Mouse (Mus musculus): ENCODE results near the gene Clrn2. TPM values are rescaled to one million over a fixed set of nuclear protein-coding genes. Genes with fewer than 3 reads are reported as not detected.

Clrn2 gene
- polyA plus RNA-seq, 1 experiment, result not detected

- Histone ChIP-seq H3K4me3 (replicated peaks; ENCODE audit: control insufficient read depth, low read depth, low read length) (no peak overlapping the region), H3K27ac (ENCODE audit: control insufficient read depth, insufficient read depth, low read depth, low read length, poor library complexity) (no peak overlapping the region), H3K4me1 (ENCODE audit: control insufficient read depth, insufficient read depth, low read length) (no peaks in the 10 kb centered on the region)
- no peak for TF ChIP-seq CTCF (IDR thresholded peaks at IDR 0.05; ENCODE audit: control insufficient read depth, insufficient read depth, low read length)
- TF ChIP-seq POLR2A (IDR thresholded peaks at IDR 0.05; ENCODE audit: borderline replicate concordance, control insufficient read depth, low read depth, low read length), result no peak
- 80% methylated on average over 5 of the region's 5 CpGs for WGBS
Measured at GRCm38 (mm10) chr5:45475771-45476170, 22.2 kb downstream of the Clrn2 start.

- no peak overlapping the region for H3K4me3 ChIP-seq (replicated peaks; ENCODE audit: control insufficient read depth, low read depth, low read length)
- H3K4me1 ChIP-seq (ENCODE audit: control insufficient read depth, insufficient read depth, low read length), result no peaks in the 10 kb centered on the region
- TF ChIP-seq CTCF (IDR thresholded peaks at IDR 0.05; ENCODE audit: control insufficient read depth, insufficient read depth, low read length) (no peak), POLR2A (IDR thresholded peaks at IDR 0.05; ENCODE audit: borderline replicate concordance, control insufficient read depth, low read depth, low read length) (no peak)
- WGBS, result 70% methylated on average over 6 of the region's 6 CpGs
- H3K27ac ChIP-seq (ENCODE audit: control insufficient read depth, insufficient read depth, low read depth, low read length, poor library complexity), result no peak overlapping the region
Measured at GRCm38 (mm10) chr5:45476288-45476687, 22.7 kb downstream of the Clrn2 start.

- TF ChIP-seq POLR2A (IDR thresholded peaks at IDR 0.05; ENCODE audit: borderline replicate concordance, control insufficient read depth, low read depth, low read length) (no peak), CTCF (IDR thresholded peaks at IDR 0.05; ENCODE audit: control insufficient read depth, insufficient read depth, low read length) (no peak)
- WGBS, result 70% methylated on average over 7 of the region's 7 CpGs
- Histone ChIP-seq H3K27ac (ENCODE audit: control insufficient read depth, insufficient read depth, low read depth, low read length, poor library complexity) (no peak overlapping the region), H3K4me3 (replicated peaks; ENCODE audit: control insufficient read depth, low read depth, low read length) (no peak overlapping the region), H3K4me1 (ENCODE audit: control insufficient read depth, insufficient read depth, low read length) (no peaks in the 10 kb centered on the region)
Measured at GRCm38 (mm10) chr5:45477601-45478000, 24.1 kb downstream of the Clrn2 start.

- Histone ChIP-seq H3K27ac (ENCODE audit: control insufficient read depth, insufficient read depth, low read depth, low read length, poor library complexity) (no peak overlapping the region), H3K4me1 (ENCODE audit: control insufficient read depth, insufficient read depth, low read length) (no peaks in the 10 kb centered on the region), H3K4me3 (replicated peaks; ENCODE audit: control insufficient read depth, low read depth, low read length) (no peak overlapping the region)
- WGBS, result 97% methylated on average over 1 of the region's 1 CpGs
- TF ChIP-seq POLR2A (IDR thresholded peaks at IDR 0.05; ENCODE audit: borderline replicate concordance, control insufficient read depth, low read depth, low read length) (no peak), CTCF (IDR thresholded peaks at IDR 0.05; ENCODE audit: control insufficient read depth, insufficient read depth, low read length) (no peak)
Measured at GRCm38 (mm10) chr5:45480066-45480465, 26.5 kb downstream of the Clrn2 start.

- 84% methylated on average over 2 of the region's 2 CpGs for WGBS
Measured at GRCm38 (mm10) chr5:45481125-45481524, 27.6 kb downstream of the Clrn2 start.

GRCm38 (mm10) chr5:45482607-45483006 is 29.1 kb downstream of the Clrn2 start:
- 69% methylated on average over 3 of the region's 3 CpGs for WGBS
- Histone ChIP-seq H3K4me1 (ENCODE audit: control insufficient read depth, insufficient read depth, low read length) (no peaks in the 10 kb centered on the region), H3K27ac (ENCODE audit: control insufficient read depth, insufficient read depth, low read depth, low read length, poor library complexity) (no peak overlapping the region), H3K4me3 (replicated peaks; ENCODE audit: control insufficient read depth, low read depth, low read length) (no peak overlapping the region)
- no peak for TF ChIP-seq CTCF (IDR thresholded peaks at IDR 0.05; ENCODE audit: control insufficient read depth, insufficient read depth, low read length)

More at GRCm38 (mm10) chr5:45481125-45481524, 27.6 kb downstream of the Clrn2 start:
- Histone ChIP-seq H3K4me3 (replicated peaks; ENCODE audit: control insufficient read depth, low read depth, low read length) (no peak overlapping the region), H3K4me1 (ENCODE audit: control insufficient read depth, insufficient read depth, low read length) (no peaks in the 10 kb centered on the region), H3K27ac (ENCODE audit: control insufficient read depth, insufficient read depth, low read depth, low read length, poor library complexity) (no peak overlapping the region)
- no peak for TF ChIP-seq POLR2A (IDR thresholded peaks at IDR 0.05; ENCODE audit: borderline replicate concordance, control insufficient read depth, low read depth, low read length)
- TF ChIP-seq CTCF (IDR thresholded peaks at IDR 0.05; ENCODE audit: control insufficient read depth, insufficient read depth, low read length), result no peak

GRCm38 (mm10) chr5:45483654-45484053 is 30.1 kb downstream of the Clrn2 start:
- H3K4me3 ChIP-seq (replicated peaks; ENCODE audit: control insufficient read depth, low read depth, low read length), result no peak overlapping the region
- no peaks in the 10 kb centered on the region for H3K4me1 ChIP-seq (ENCODE audit: control insufficient read depth, insufficient read depth, low read length)
- TF ChIP-seq CTCF (IDR thresholded peaks at IDR 0.05; ENCODE audit: control insufficient read depth, insufficient read depth, low read length) (no peak), POLR2A (IDR thresholded peaks at IDR 0.05; ENCODE audit: borderline replicate concordance, control insufficient read depth, low read depth, low read length) (no peak)
- H3K27ac ChIP-seq (ENCODE audit: control insufficient read depth, insufficient read depth, low read depth, low read length, poor library complexity), result no peak overlapping the region
- WGBS, result 74% methylated on average over 1 of the region's 1 CpGs

GRCm38 (mm10) chr5:45491776-45492175 is 38.2 kb downstream of the Clrn2 start:
- 67% methylated on average over 4 of the region's 4 CpGs for WGBS
- H3K27ac ChIP-seq (ENCODE audit: control insufficient read depth, insufficient read depth, low read depth, low read length, poor library complexity), result no peak overlapping the region
- TF ChIP-seq POLR2A (IDR thresholded peaks at IDR 0.05; ENCODE audit: borderline replicate concordance, control insufficient read depth, low read depth, low read length) (no peak), CTCF (IDR thresholded peaks at IDR 0.05; ENCODE audit: control insufficient read depth, insufficient read depth, low read length) (no peak)
- no peaks in the 10 kb centered on the region for H3K4me1 ChIP-seq (ENCODE audit: control insufficient read depth, insufficient read depth, low read length)
- no peak overlapping the region for H3K4me3 ChIP-seq (replicated peaks; ENCODE audit: control insufficient read depth, low read depth, low read length)

All from bone marrow, adult 2 months (tissue).